Mouse (Mus musculus) heart, embryonic 13.5 days (tissue): ENCODE measurements at regions not wholly inside any gene's neighbourhood (a gene's known extent, or its start where the extent isn't known, plus 50 kb on each side); places are given as distances from the start of the nearest gene placed in this dataset.

Experiments used
- ATAC-seq: fragments of 200-750 bp; cut with Nextera tagmentation; 2 replicates; pipeline ENCODE4 v1.8.0; 2017; ENCODE audit warnings: moderate TSS enrichment; ENCODE audit not compliant: insufficient number of reproducible peaks, low FRiP score, low TSS enrichment; ENCODE audit errors: extremely low read depth
- H3K27ac ChIP-seq: fragments of 300-500 bp; sonication (generic); replicated peaks from 2 replicates; pipeline ENCODE4 v1.5.1; 2015; ENCODE audit warnings: moderate library complexity, mild to moderate bottlenecking, inconsistent platforms
- H3K27me3 ChIP-seq: fragments of 300-500 bp; sonication (generic); replicated peaks from 2 replicates; pipeline ENCODE4 v1.6.1; 2015; ENCODE audit warnings: mild to moderate bottlenecking, inconsistent platforms
- H3K36me3 ChIP-seq: fragments of 300-500 bp; sonication (generic); 2 replicates; pipeline ENCODE4 v1.6.1; 2015; ENCODE audit warnings: mild to moderate bottlenecking, inconsistent platforms
- H3K4me1 ChIP-seq: fragments of 300-500 bp; sonication (generic); 2 replicates; pipeline ENCODE4 v1.6.1; 2015; ENCODE audit warnings: inconsistent platforms
- H3K4me2 ChIP-seq: fragments of 300-500 bp; sonication (generic); 2 replicates; pipeline ENCODE4 v1.6.1; 2015; ENCODE audit warnings: inconsistent platforms, mild to moderate bottlenecking, moderate library complexity
- H3K4me3 ChIP-seq: fragments of 300-500 bp; sonication (generic); 2 replicates; pipeline ENCODE4 v1.5.1; 2015; ENCODE audit warnings: moderate library complexity, mild to moderate bottlenecking, inconsistent platforms
- H3K9ac ChIP-seq: fragments of 300-500 bp; sonication (generic); 2 replicates; pipeline ENCODE4 v1.6.1; 2015; ENCODE audit warnings: inconsistent platforms, mild to moderate bottlenecking, moderate library complexity
- H3K9me3 ChIP-seq: fragments of 300-500 bp; sonication (generic); 2 replicates; pipeline ENCODE4 v1.6.1; 2016; ENCODE audit warnings: inconsistent platforms
- WGBS: fragments of 180-500 bp; shearing (Covaris S2); methylation state at CpG from one replicate; pipeline ENCODE4 v1.1.7; 2015; ENCODE audit warnings: mixed read lengths; 5-methylcytosine and 5-hydroxymethylcytosine counted together

- H3K27ac ChIP-seq: no peak overlapping the region
- 78% methylated on average over 3 of the region's 3 CpGs for WGBS
- H3K9me3 ChIP-seq: no peaks in the 10 kb centered on the region
Measured at GRCm38 (mm10) chr7:111420698-111421097, 337.9 kb upstream of the Eif4g2 start.

GRCm38 (mm10) chr7:111417735-111418134 is 334.9 kb upstream of the Eif4g2 start:
- H3K27ac ChIP-seq: no peak overlapping the region
- H3K4me2 ChIP-seq: no peak overlapping the region
- no peak overlapping the region for H3K4me3 ChIP-seq
- no peaks in the 10 kb centered on the region for H3K9me3 ChIP-seq
- no peaks in the 10 kb centered on the region for H3K27me3 ChIP-seq
- H3K9ac ChIP-seq: no peak overlapping the region
- no peaks in the 10 kb centered on the region for H3K36me3 ChIP-seq
- 0 out of 2 replicates have a peak, but pooled peaks cover 2% of the 10 kb centered on the region for H3K4me1 ChIP-seq
- WGBS: 19% methylated on average over 2 of the region's 3 CpGs
- no peak for ATAC-seq

More at GRCm38 (mm10) chr7:111420698-111421097, 337.9 kb upstream of the Eif4g2 start:
- Histone ChIP-seq H3K27me3 (no peaks in the 10 kb centered on the region), H3K4me2 (no peak overlapping the region), H3K9ac (no peak overlapping the region), H3K4me1 (no peaks in the 10 kb centered on the region), H3K4me3 (no peak overlapping the region), H3K36me3 (no peaks in the 10 kb centered on the region)
- no peak for ATAC-seq

GRCm38 (mm10) chr7:111416061-111416460 is 333.2 kb upstream of the Eif4g2 start:
- ATAC-seq: no peak
- H3K36me3 ChIP-seq: no peaks in the 10 kb centered on the region
- no peak overlapping the region for H3K4me3 ChIP-seq
- H3K9me3 ChIP-seq: no peaks in the 10 kb centered on the region
- no peak overlapping the region for H3K9ac ChIP-seq
- 0 out of 2 replicates have a peak, but pooled peaks cover 2% of the 10 kb centered on the region for H3K4me1 ChIP-seq
- no peak overlapping the region for H3K4me2 ChIP-seq
- no peaks in the 10 kb centered on the region for H3K27me3 ChIP-seq
- no peak overlapping the region for H3K27ac ChIP-seq
- WGBS: 76% methylated on average over 6 of the region's 6 CpGs

GRCm38 (mm10) chr7:111413745-111414144 is 330.9 kb upstream of the Eif4g2 start:
- H3K9me3 ChIP-seq: no peaks in the 10 kb centered on the region
- 0 out of 2 replicates have a peak overlapping the region, but pooled peaks have one; percentile 1 for H3K27ac ChIP-seq
- ATAC-seq: no peak
- no peaks in the 10 kb centered on the region for H3K27me3 ChIP-seq
- H3K4me3 ChIP-seq: no peak overlapping the region
- no peak overlapping the region for H3K9ac ChIP-seq
- no peaks in the 10 kb centered on the region for H3K36me3 ChIP-seq
- 59% methylated on average over 4 of the region's 4 CpGs for WGBS
- H3K4me2 ChIP-seq: no peak overlapping the region
- H3K4me1 ChIP-seq: 0 out of 2 replicates have a peak, but pooled peaks cover 2% of the 10 kb centered on the region

GRCm38 (mm10) chr7:111412957-111413356 is 330.1 kb upstream of the Eif4g2 start:
- 76% methylated on average over 2 of the region's 2 CpGs for WGBS
- Histone ChIP-seq H3K9me3 (no peaks in the 10 kb centered on the region), H3K4me2 (no peak overlapping the region), H3K4me3 (no peak overlapping the region), H3K4me1 (0 out of 2 replicates have a peak, but pooled peaks cover 2% of the 10 kb centered on the region), H3K36me3 (no peaks in the 10 kb centered on the region), H3K9ac (no peak overlapping the region), H3K27ac (no peak overlapping the region), H3K27me3 (no peaks in the 10 kb centered on the region)
- ATAC-seq: no peak

- no peak overlapping the region for H3K9ac ChIP-seq
- no peaks in the 10 kb centered on the region for H3K27me3 ChIP-seq
- 81% methylated on average over 5 of the region's 5 CpGs for WGBS
- no peaks in the 10 kb centered on the region for H3K9me3 ChIP-seq
- no peak for ATAC-seq
- H3K4me1 ChIP-seq: 0 out of 2 replicates have a peak, but pooled peaks cover 2% of the 10 kb centered on the region
- no peak overlapping the region for H3K27ac ChIP-seq
- H3K36me3 ChIP-seq: no peaks in the 10 kb centered on the region
- H3K4me3 ChIP-seq: no peak overlapping the region
- H3K4me2 ChIP-seq: no peak overlapping the region
Measured at GRCm38 (mm10) chr7:111411386-111411960, 328.6 kb upstream of the Eif4g2 start.

- Histone ChIP-seq H3K27ac (no peak overlapping the region), H3K36me3 (no peaks in the 10 kb centered on the region), H3K4me3 (no peak overlapping the region), H3K27me3 (no peaks in the 10 kb centered on the region), H3K9ac (no peak overlapping the region), H3K4me1 (no peaks in the 10 kb centered on the region), H3K9me3 (no peaks in the 10 kb centered on the region), H3K4me2 (no peak overlapping the region)
- 72% methylated on average over 2 of the region's 2 CpGs for WGBS
- no peak for ATAC-seq
Measured at GRCm38 (mm10) chr7:111395972-111396371, 313.1 kb upstream of the Eif4g2 start.

GRCm38 (mm10) chr7:111395111-111395510 is 312.3 kb upstream of the Eif4g2 start:
- no peak overlapping the region for H3K27ac ChIP-seq
- no peaks in the 10 kb centered on the region for H3K9me3 ChIP-seq
- H3K4me3 ChIP-seq: no peak overlapping the region
- H3K36me3 ChIP-seq: no peaks in the 10 kb centered on the region
- H3K9ac ChIP-seq: no peak overlapping the region
- 80% methylated on average over 6 of the region's 6 CpGs for WGBS
- no peak overlapping the region for H3K4me2 ChIP-seq
- no peaks in the 10 kb centered on the region for H3K27me3 ChIP-seq
- no peak for ATAC-seq
- H3K4me1 ChIP-seq: no peaks in the 10 kb centered on the region

GRCm38 (mm10) chr7:111393846-111394245 is 311.0 kb upstream of the Eif4g2 start:
- Histone ChIP-seq H3K4me2 (no peak overlapping the region), H3K9ac (no peak overlapping the region), H3K27ac (no peak overlapping the region), H3K4me1 (no peaks in the 10 kb centered on the region), H3K9me3 (no peaks in the 10 kb centered on the region), H3K27me3 (no peaks in the 10 kb centered on the region), H3K36me3 (no peaks in the 10 kb centered on the region), H3K4me3 (no peak overlapping the region)
- no peak for ATAC-seq

- Histone ChIP-seq H3K4me2 (no peak overlapping the region), H3K4me1 (no peaks in the 10 kb centered on the region)
Measured at GRCm38 (mm10) chr7:111389690-111390089, 306.9 kb upstream of the Eif4g2 start.

GRCm38 (mm10) chr7:111374534-111374933 is 291.7 kb upstream of the Eif4g2 start:
- ATAC-seq: no peak
- Histone ChIP-seq H3K4me2 (no peak overlapping the region), H3K9me3 (no peaks in the 10 kb centered on the region), H3K36me3 (no peaks in the 10 kb centered on the region), H3K27me3 (no peaks in the 10 kb centered on the region), H3K4me3 (no peak overlapping the region), H3K4me1 (peaks cover 10% of the 10 kb centered on the region), H3K27ac (no peak overlapping the region), H3K9ac (no peak overlapping the region)
- 81% methylated on average over 7 of the region's 7 CpGs for WGBS

More at GRCm38 (mm10) chr7:111389690-111390089, 306.9 kb upstream of the Eif4g2 start:
- Histone ChIP-seq H3K27ac (no peak overlapping the region), H3K9me3 (no peaks in the 10 kb centered on the region), H3K4me3 (no peak overlapping the region), H3K9ac (no peak overlapping the region), H3K36me3 (no peaks in the 10 kb centered on the region), H3K27me3 (no peaks in the 10 kb centered on the region)
- no peak for ATAC-seq

- Histone ChIP-seq H3K36me3 (no peaks in the 10 kb centered on the region), H3K27ac (no peak overlapping the region), H3K9ac (no peak overlapping the region), H3K4me2 (no peak overlapping the region), H3K4me3 (no peak overlapping the region), H3K27me3 (no peaks in the 10 kb centered on the region), H3K4me1 (peaks cover 15% of the 10 kb centered on the region), H3K9me3 (no peaks in the 10 kb centered on the region)
- ATAC-seq: no peak
- WGBS: 81% methylated on average over 10 of the region's 10 CpGs
Measured at GRCm38 (mm10) chr7:111373380-111374173, 290.7 kb upstream of the Eif4g2 start.
